Mouse (Mus musculus) kidney, adult 2 months (tissue): ENCODE data around the gene Prkch.

Experiments used
- CTCF ChIP-seq: fragments of 200-500 bp; conservative IDR thresholded peaks from 2 replicates; pipeline ENCODE4 v1.5.1; 2011; ENCODE audit warnings: low read depth, mild to moderate bottlenecking, control low read depth, low read length, moderate library complexity, mixed read lengths; ENCODE audit not compliant: insufficient read depth, insufficient read length
- POLR2A ChIP-seq: fragments of 200-500 bp; IDR thresholded peaks from one replicate; pipeline ENCODE4 v1.6.1; 2011; ENCODE audit warnings: low read depth, low read length, control low read depth

GRCm38 (mm10) chr12:73578141-73578540 lies 6.5 kb upstream of the Prkch start:
- no peak for TF ChIP-seq POLR2A
- TF ChIP-seq CTCF: no peak
